Mouse (Mus musculus) ES-CJ7 (cell line): ENCODE measurements around the gene Fgf23.

Experiments
- DNase-seq: peaks from one replicate; pipeline ENCODE4 v3.0.0; 2011; ENCODE audit warnings: low read depth, low spot score

Fgf23 gene

DNA sequence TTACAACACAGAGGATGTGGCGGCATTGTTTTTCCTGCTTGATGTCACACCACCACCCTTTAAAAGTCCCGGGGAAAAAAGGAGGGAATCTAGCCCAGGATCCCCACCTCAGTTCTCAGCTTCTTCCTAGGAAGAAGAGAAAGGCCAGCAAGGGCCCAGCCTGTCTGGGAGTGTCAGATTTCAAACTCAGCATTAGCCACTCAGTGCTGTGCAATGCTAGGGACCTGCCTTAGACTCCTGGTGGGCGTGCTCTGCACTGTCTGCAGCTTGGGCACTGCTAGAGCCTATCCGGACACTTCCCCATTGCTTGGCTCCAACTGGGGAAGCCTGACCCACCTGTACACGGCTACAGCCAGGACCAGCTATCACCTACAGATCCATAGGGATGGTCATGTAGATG is at the start of gene Fgf23:
TSS of gene Fgf23 (plus strand) at position 86 of the 400 bp plus-strand sequence.
- peak; percentile 58 for DNase-seq

DNA sequence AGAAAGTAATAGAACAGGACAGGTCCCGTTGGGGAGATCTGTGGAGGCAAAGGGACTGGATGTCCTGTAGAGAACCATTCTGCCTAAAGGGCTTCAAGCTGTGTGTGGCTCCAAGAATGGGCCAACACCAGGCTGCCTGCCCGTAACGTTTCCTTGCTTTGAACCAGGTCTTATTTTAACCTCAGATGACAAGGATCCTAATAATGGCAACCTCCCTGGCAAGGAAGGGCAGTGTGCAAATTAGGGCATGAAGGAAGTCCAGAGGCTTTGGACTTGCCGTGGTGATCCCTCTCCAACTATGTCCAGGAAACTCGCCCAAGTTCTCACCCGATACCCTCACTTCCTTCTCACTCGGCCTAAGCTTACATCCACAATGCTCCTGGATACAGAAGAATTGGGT is 47.9 kb upstream of the Fgf23 start:
- DNase-seq = no peak

DNA sequence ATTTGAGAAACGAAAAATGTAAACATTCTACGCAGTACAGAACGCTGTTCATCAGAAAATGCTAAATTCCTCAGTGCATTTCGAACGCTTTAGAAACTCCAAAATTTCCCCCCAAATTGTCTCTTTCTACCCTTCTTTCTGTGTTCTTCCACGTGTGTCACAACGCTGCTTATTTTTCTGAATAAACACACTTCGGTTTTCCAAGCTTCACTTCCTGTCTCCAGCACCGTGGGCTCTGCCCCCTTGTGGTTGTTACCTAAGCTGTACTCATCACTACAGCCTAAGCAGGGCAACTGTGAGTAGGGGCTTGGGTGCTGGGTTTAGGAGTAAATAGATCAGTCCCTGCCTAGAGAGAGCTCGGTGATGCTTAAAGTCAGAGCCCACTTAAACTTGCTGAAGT is 37.9 kb upstream of the Fgf23 start:
- peak; percentile 84 for DNase-seq

GRCm38 (mm10) chr6:127044909-127045308 is 27.8 kb upstream of the Fgf23 start:
- no peak for DNase-seq

DNA sequence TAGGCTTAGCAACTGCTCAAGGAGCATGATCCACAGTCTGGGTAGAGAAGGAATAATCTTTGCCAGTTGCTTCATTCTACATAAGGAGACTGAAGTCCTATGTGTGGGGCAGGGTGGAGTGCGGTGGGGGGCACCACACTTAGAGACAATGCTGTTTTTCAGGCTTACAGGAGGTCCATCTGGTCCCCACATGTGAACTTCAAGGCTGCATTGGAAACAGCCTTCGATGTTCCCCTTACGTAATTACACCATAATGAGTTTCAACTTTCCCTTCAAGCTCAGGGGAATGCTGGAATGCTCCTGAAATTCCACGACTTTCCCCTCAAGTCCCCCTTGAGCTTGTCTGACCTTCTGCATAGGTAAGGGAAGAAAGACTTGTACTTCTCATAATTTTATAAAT is 21.9 kb upstream of the Fgf23 start:
- no peak for DNase-seq

GRCm38 (mm10) chr6:127056990-127057588 is 15.6 kb upstream of the Fgf23 start:
- DNase-seq = no peak

DNA sequence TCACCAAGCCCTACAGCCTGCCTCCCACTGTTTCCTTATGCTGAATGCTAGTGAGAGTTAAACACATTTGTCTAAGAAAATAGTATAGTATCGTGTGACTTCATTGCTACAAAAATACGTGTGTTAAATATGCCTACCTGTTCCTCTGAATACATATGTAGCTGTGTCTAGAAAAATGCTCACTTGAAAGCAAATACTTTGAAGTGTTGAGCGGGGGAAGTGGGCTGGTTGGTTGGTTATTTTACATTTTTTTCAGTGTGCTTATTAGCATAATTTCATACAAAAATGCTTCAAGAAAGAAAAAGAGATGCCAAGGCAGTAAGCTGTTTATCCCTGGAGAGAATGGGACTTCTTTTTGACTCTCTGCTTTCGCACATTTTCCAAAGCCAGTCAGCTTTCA is 12.7 kb upstream of the Fgf23 start:
- no peak for DNase-seq

GRCm38 (mm10) chr6:127063915-127064314 is 8.8 kb upstream of the Fgf23 start:
- DNase-seq = no peak

DNA sequence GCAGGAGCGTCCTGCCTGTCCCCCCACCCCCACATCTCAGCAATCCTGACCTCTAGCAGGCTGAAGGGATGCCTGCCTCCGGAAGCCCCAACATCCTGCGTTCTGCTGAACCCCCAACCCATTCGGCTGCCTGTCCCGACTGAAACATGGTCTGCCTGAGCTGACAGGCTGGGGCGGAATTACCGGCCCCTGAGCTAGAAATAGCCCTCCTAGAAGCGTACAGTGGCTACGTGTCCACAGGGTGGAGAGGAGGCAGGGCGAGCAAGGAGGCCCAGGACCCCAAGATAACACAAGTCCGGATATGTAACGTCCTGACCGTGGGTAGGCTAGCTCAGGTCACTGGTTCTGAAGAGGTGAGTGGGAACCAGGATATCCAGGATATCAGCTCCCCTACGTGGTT is 7.9 kb upstream of the Fgf23 start:
- DNase-seq = no peak

GRCm38 (mm10) chr6:127079867-127080731 is 7.4 kb downstream of the Fgf23 start:
- peak; percentile 92 for DNase-seq

GRCm38 (mm10) chr6:127081820-127082219 is 9.1 kb downstream of the Fgf23 start:
- DNase-seq = peak; percentile 54

GRCm38 (mm10) chr6:127086739-127087138 is 14.0 kb downstream of the Fgf23 start:
- DNase-seq = no peak

GRCm38 (mm10) chr6:127094565-127094964 is 21.9 kb downstream of the Fgf23 start:
- DNase-seq = peak; percentile 60

DNA sequence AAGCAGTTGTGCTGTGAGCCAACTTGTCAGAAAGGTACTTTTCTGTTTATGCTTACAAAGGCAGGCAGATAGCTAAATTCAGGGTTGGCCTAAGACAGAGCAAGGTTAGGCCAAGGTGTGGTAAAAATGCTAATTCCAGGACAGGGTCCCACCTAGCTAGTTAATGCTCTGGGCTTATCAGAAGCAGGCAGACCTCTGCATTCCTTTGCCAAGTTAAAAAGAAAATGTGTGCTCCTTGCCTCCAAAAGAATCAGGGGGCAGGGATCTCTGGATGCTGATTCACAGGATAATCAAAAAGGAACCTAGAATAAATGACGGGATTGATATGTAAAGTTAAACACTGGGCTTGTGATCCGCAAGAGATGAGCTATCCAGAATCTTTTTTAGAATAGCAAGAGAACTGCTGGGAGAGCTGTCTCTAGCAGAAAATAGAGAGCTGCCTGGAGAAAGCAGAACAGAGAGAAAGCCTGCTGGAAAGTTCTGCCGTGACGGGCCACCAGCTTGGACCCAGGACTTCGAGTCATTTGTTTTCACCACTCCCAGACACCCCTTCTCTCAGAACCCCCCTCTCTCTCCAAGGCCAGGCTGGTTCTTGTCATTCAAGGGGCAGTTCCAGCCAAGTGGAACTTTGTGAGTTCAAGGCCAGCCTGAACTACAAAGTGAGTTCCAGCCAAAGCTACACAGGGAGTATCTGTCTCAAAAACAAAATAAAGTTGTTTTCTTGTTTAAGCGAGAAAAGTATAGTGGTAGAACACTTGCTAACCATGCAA is 31.0 kb downstream of the Fgf23 start:
- DNase-seq = peak; percentile 84

- DNase-seq = peak; percentile 58
Observed at GRCm38 (mm10) chr6:127104396-127105029, 31.8 kb downstream of the Fgf23 start.

DNA sequence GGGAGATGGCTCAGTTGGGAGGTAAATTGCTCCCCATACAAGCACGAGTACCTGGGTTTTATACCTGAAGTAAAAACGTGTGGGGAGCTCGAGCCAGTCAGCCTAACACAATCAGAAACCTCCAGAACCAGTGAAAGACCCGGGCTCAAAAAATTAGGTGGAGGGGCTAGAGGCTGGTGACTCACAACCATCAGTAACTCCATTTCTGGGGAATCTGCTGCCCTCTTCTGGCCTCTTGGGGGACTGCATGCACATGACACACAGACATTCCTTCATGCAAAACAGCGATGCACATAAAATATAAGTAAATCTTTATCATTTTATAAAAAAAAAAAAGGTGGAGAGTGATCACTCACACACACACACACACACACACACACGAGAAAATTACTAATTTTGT is 32.4 kb downstream of the Fgf23 start:
- peak; percentile 84 for DNase-seq

GRCm38 (mm10) chr6:127106189-127106588 is 33.5 kb downstream of the Fgf23 start:
- no peak for DNase-seq

DNA sequence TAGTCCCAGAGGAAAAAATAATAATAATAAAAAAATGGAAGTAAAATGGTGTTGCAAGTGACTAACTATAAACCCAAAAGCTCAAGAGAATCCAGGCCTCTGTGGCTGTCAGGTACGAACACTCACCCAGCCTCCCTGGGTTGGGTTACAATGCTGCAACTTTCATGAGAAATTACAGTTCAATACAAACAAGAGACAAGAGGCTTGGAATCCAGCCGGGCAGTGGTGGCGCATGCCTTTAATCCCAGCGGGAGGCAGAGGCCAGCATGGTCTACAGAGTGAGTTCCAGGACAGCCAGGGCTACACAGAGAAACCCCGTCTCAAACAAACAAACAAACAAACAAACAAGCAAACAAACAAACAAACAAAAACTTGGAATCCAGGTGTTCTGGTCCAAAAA is 34.0 kb downstream of the Fgf23 start:
- DNase-seq = peak; percentile 60

DNA sequence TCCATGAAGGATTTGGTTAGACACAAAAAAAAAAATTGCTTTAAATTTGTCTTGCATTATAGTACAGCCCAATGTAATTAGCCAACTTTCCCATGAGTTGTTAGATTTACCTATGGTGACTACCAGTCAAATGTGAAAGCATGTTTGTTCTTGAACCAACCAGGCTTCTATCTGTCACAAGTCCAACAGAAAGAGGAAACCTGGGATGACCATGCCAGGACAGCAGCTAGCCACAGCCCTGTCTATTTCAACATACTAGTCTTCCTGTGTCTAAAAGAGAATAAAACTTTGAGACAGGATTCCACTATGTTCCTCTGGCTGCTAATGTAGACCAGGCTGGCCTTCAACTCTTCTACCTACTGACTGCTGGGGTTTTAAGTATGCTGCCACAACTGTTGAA is 34.7 kb downstream of the Fgf23 start:
- no peak for DNase-seq

DNA sequence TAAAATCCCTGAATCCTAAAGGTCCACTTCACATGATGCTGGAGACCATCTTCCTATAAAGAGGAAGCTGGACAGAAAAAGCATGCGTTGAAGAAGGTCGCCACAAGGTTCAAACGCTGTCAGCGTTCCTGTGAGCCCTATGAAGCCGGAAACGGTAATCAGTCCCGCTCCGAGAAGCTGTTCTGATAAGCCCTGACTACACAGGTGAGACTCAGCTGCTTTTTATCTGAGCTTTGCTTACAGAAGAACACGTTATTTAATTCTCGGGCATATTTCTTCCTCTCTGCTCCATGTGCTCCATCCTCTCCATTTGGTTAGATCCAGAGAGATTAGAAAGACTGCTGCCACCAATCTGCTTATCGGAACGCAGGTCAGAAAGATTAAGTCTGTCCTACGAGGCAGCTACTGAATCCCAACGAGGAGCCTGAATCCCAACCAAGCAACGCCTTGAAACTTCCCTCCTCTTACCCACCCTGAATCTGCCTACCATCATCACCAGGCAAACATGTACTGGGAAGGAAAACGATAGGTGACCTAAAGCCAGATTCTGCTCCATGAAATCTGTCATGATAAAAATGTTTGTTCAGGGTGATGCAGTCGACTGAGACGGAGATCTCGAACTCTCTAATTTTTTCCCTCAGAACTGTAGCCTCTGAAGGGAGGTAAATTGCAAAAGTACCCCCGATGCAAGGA is 35.8 kb downstream of the Fgf23 start:
- DNase-seq = no peak

DNA sequence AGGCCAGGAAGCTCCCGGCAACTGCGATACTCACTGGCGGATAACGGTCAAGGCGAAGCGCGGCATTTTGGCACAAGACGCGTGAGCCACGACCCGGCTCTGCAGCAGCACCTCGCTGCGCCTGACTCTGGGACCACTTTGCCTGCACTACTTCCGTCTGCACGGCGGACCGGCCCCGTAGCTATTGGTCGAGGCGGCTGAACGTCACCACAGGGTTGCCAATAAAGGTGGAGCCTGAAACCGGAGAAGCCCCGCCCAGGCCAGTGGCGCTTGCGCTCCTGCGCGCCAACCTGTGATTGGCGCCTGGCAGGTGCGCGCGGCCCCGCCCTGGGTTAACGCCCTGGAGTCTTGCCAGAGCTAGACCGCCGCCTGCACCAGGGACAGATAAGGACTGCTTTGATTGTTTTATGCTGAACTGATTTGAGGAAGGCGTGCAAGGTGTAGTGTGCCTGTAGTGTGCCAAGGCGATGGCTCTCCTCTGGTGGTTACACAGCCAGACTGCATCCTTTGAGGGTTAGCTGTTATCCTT is 36.8 kb downstream of the Fgf23 start, which contains the start of gene Tigar:
TSS of gene Tigar (minus strand) at position 156 of the 529 bp plus-strand sequence.
- peak; percentile 97 for DNase-seq
